Mouse (Mus musculus) midbrain, embryonic 12.5 days (tissue): ENCODE results near the gene Gm37240. TPM values are rescaled to one million over a fixed set of nuclear protein-coding genes. Genes with fewer than 3 reads are reported as not detected.

Source experiments
- ATAC-seq: fragments of 200-750 bp; cut with Nextera tagmentation; 2 replicates; pipeline ENCODE4 v1.8.0; 2017; ENCODE audit warnings: low read depth, moderate TSS enrichment, moderate library complexity; ENCODE audit not compliant: low FRiP score
- H3K27ac ChIP-seq: fragments of 300-500 bp; sonication (generic); replicated peaks from 2 replicates; pipeline ENCODE4 v1.5.1; 2016; ENCODE audit warnings: mild to moderate bottlenecking
- H3K27me3 ChIP-seq: fragments of 300-500 bp; sonication (generic); 2 replicates; pipeline ENCODE4 v1.6.1; 2016; ENCODE audit warnings: mild to moderate bottlenecking
- H3K36me3 ChIP-seq: fragments of 300-500 bp; sonication (generic); 2 replicates; pipeline ENCODE4 v1.6.1; 2016
- H3K4me1 ChIP-seq: fragments of 300-500 bp; sonication (generic); 2 replicates; pipeline ENCODE4 v1.6.1; 2016
- H3K4me2 ChIP-seq: fragments of 300-500 bp; sonication (generic); replicated peaks from 2 replicates; pipeline ENCODE4 v1.6.1; 2016; ENCODE audit warnings: mild to moderate bottlenecking, moderate library complexity
- H3K4me3 ChIP-seq: fragments of 300-500 bp; sonication (generic); 2 replicates; pipeline ENCODE4 v1.5.1; 2016; ENCODE audit warnings: mild to moderate bottlenecking
- H3K9ac ChIP-seq: fragments of 300-500 bp; sonication (generic); replicated peaks from 2 replicates; pipeline ENCODE4 v1.6.1; 2016; ENCODE audit warnings: mild to moderate bottlenecking, moderate library complexity
- H3K9me3 ChIP-seq: fragments of 300-500 bp; sonication (generic); 2 replicates; pipeline ENCODE4 v1.6.1; 2016; ENCODE audit warnings: mild to moderate bottlenecking
- WGBS: fragments of 180-500 bp; shearing (Covaris S2); methylation state at CpG from one replicate; pipeline ENCODE4 v1.1.7; 2016; 5-methylcytosine and 5-hydroxymethylcytosine counted together
- polyA plus RNA-seq: library from polyadenylated mRNA; unstranded; fragments of >200 nt; fragmentation: Nextera tagmentation; extraction: Ambion mirVana; gene quantifications from 2 replicates; pipeline ENCODE4 v1.2.1, GENCODE M21; 2016

The Gm37240 gene
- polyA plus RNA-seq, 1 experiment from 2014 or later, result 0.96 TPM

GRCm38 (mm10) chr3:84971561-84971960 is 915.8 kb downstream of the Gm37240 start:
- ATAC-seq, result no peak
- Histone ChIP-seq H3K4me2 (no peak overlapping the region), H3K36me3 (peaks cover 50% of the 10 kb centered on the region), H3K4me1 (no peaks in the 10 kb centered on the region), H3K9ac (no peak overlapping the region), H3K4me3 (no peak overlapping the region), H3K27me3 (no peaks in the 10 kb centered on the region), H3K27ac (no peak overlapping the region), H3K9me3 (no peaks in the 10 kb centered on the region)
- WGBS, result 85% methylated on average over 5 of the region's 5 CpGs

DNA sequence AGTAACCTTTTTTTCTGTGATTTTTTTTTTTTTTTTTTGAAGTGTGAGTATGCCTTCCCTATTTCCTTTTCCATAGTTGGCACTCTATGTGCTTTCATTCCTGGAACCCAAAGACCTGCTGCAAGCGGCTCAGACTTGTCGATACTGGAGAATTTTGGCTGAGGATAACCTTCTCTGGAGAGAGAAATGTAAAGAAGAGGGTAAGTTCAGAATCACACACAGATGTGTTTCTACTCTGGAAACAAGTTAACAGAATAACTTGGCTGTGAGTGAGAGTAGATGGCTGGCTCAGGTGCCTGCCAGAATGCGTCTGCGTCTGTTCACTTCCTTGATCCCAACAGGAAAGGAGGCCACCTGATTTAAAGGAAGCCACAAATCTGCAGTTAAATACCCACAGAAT is 920.0 kb downstream of the Gm37240 start:
- Histone ChIP-seq H3K27ac (no peak overlapping the region), H3K4me1 (no peaks in the 10 kb centered on the region), H3K9ac (no peak overlapping the region), H3K4me2 (no peak overlapping the region), H3K27me3 (no peaks in the 10 kb centered on the region), H3K36me3 (peaks cover 39% of the 10 kb centered on the region), H3K9me3 (no peaks in the 10 kb centered on the region), H3K4me3 (no peak overlapping the region)
- WGBS, result 96% methylated on average over 4 of the region's 4 CpGs
- no peak for ATAC-seq

DNA sequence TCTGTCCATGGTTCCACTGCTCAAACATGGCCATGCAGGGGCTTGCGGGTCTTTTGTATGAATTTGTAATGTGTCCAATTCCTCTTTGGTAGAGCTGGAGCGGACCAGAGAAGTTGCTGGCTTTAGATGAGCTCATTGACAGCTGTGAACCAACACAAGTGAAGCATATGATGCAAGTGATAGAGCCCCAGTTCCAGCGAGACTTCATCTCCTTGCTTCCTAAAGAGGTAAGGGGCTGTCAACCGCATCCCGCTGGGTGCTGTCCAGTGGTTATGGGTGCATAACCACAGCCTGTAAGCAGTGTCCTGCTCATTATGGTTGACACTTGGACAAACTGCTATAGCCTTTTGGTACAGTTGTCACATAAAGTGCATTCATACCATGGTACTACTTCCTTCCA is 922.2 kb downstream of the Gm37240 start:
- no peak overlapping the region for H3K4me3 ChIP-seq
- H3K27ac ChIP-seq, result no peak overlapping the region
- H3K4me1 ChIP-seq, result no peaks in the 10 kb centered on the region
- no peak overlapping the region for H3K4me2 ChIP-seq
- ATAC-seq, result no peak
- H3K36me3 ChIP-seq, result peaks cover 32% of the 10 kb centered on the region
- H3K9me3 ChIP-seq, result no peaks in the 10 kb centered on the region
- H3K9ac ChIP-seq, result no peak overlapping the region
- WGBS, result 93% methylated on average over 5 of the region's 5 CpGs
- no peaks in the 10 kb centered on the region for H3K27me3 ChIP-seq

DNA sequence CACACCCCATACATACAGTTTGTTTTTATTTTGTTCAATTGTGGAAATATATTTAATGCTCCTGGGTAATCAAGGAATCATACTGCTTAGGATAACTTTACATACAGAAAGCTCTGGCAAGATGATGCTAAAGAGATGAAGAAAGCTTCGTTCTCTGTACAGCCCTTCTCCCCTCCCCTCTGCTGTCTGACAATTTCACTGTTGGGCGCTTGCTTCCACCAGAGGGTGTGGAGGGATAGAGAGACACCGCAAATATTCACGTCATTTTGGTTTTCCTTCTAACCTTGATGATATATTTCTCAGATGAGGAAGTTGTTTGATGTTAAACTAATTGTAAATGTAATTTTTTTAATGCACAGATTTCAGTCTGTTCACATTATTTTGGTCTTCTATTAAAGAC is 931.5 kb downstream of the Gm37240 start:
- no peak for ATAC-seq

GRCm38 (mm10) chr3:84955011-84955775 is 932.1 kb downstream of the Gm37240 start:
- Histone ChIP-seq H3K4me1 (peaks cover 10% of the 10 kb centered on the region; the same call in 1 of the 2 replicates), H3K4me3 (no peak overlapping the region), H3K27me3 (no peaks in the 10 kb centered on the region), H3K4me2 (no peak overlapping the region), H3K27ac (no peak overlapping the region), H3K9me3 (no peaks in the 10 kb centered on the region), H3K9ac (no peak overlapping the region), H3K36me3 (peaks cover 8% of the 10 kb centered on the region; the same call in 1 of the 2 replicates)
- 72% methylated on average over 8 of the region's 8 CpGs for WGBS
- ATAC-seq, result no peak

More for the DNA sequence above, 931.5 kb downstream of the Gm37240 start:
- Histone ChIP-seq H3K9ac (no peak overlapping the region), H3K27me3 (no peaks in the 10 kb centered on the region), H3K9me3 (no peaks in the 10 kb centered on the region), H3K27ac (no peak overlapping the region), H3K36me3 (peaks cover 9% of the 10 kb centered on the region), H3K4me2 (no peak overlapping the region), H3K4me1 (peaks cover 10% of the 10 kb centered on the region; the same call in 1 of the 2 replicates), H3K4me3 (no peak overlapping the region)
- WGBS, result 51% methylated on average over 4 of the region's 4 CpGs

- 66% methylated on average over 7 of the region's 7 CpGs for WGBS
- peak overlapping the region; percentile 67 for H3K9ac ChIP-seq
- no peaks in the 10 kb centered on the region for H3K9me3 ChIP-seq
- no peak for ATAC-seq
- H3K4me2 ChIP-seq, result peak overlapping the region; percentile 65
- no peaks in the 10 kb centered on the region for H3K27me3 ChIP-seq
- peak overlapping the region; percentile 90 for H3K27ac ChIP-seq
- H3K4me1 ChIP-seq, result peaks cover 10% of the 10 kb centered on the region; the same call in 1 of the 2 replicates
- H3K36me3 ChIP-seq, result no peaks in the 10 kb centered on the region
- H3K4me3 ChIP-seq, result peak overlapping the region; percentile 55
Measured at GRCm38 (mm10) chr3:84952585-84953187, 934.6 kb downstream of the Gm37240 start.

DNA sequence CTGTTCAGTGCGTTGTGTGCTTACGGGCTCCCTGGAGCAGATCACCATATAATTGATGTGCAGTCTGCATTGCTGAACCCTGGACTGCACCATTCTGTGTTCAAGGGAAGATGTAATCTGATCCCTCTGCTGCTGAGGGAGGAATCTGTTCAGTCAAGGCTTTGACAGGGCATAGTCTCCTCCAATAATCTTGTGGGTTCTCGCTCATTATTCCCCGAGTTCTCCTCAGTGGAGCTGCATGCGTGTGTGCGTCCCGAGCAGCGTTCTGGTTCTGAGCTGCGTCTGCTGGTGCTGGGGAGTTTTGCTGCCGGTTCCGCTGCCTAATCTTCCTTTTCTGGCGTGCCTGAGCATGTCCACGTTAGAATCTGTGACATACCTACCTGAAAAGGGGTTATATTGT is 935.2 kb downstream of the Gm37240 start:
- H3K4me3 ChIP-seq, result peak overlapping the region; percentile 55
- no peaks in the 10 kb centered on the region for H3K9me3 ChIP-seq
- H3K4me2 ChIP-seq, result peak overlapping the region; percentile 65
- H3K36me3 ChIP-seq, result no peaks in the 10 kb centered on the region
- peak; percentile 97 for ATAC-seq
- no peaks in the 10 kb centered on the region for H3K27me3 ChIP-seq
- H3K27ac ChIP-seq, result peak overlapping the region; percentile 90
- H3K4me1 ChIP-seq, result peaks cover 10% of the 10 kb centered on the region; the same call in 1 of the 2 replicates
- peak overlapping the region; percentile 67 for H3K9ac ChIP-seq
- 4% methylated on average over 13 of the region's 13 CpGs for WGBS

DNA sequence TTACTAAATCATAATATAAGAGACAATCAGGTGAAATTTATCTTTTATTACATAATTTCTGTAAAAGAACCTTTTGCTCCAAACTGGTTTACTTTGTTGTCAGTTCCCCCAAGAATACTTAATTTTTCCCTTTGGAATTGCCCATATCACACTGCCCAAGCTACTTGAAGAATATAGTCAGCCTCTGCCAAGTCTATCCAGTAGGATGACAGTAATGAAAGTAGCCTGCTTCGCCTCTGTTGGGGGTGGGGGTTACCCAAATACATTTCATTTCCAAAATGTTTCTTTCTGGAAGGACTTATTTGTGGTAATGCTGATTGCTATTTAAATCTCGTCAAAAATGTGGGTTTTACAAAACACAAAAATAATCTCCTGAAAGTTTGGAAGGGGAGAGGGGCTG is 935.6 kb downstream of the Gm37240 start:
- no peaks in the 10 kb centered on the region for H3K27me3 ChIP-seq
- H3K4me1 ChIP-seq, result peaks cover 10% of the 10 kb centered on the region; the same call in 1 of the 2 replicates
- H3K36me3 ChIP-seq, result no peaks in the 10 kb centered on the region
- no peaks in the 10 kb centered on the region for H3K9me3 ChIP-seq
- H3K4me3 ChIP-seq, result peak overlapping the region; percentile 55
- peak overlapping the region; percentile 65 for H3K4me2 ChIP-seq
- H3K9ac ChIP-seq, result peak overlapping the region; percentile 67; the same call in 1 of the 2 replicates
- WGBS, result 37% methylated on average over 2 of the region's 2 CpGs
- H3K27ac ChIP-seq, result peak overlapping the region; percentile 90
- peak; percentile 61 for ATAC-seq

DNA sequence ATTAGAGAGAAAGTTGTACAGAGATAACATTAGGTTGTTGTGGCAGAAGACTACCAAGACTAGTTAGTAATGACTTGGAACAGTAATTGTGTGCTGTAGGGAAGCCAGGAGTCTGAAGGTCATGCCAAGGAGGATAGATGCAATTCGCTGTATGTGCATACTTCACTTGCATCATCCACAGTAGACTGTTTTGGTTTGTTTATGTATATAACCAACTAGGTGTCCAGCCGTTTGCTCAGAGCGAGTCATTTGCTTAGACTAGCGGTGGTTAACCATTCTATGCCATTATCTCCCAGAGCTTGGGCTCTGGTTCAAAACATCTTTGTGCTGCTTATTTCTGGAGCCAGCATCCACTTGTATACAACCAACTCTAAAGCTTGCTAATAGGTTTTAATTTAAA is 937.9 kb downstream of the Gm37240 start:
- no peak overlapping the region for H3K9ac ChIP-seq
- H3K4me1 ChIP-seq, result peaks cover 6% of the 10 kb centered on the region; the same call in 1 of the 2 replicates
- no peak overlapping the region for H3K27ac ChIP-seq
- H3K4me3 ChIP-seq, result no peak overlapping the region
- no peak overlapping the region for H3K4me2 ChIP-seq
- no peaks in the 10 kb centered on the region for H3K36me3 ChIP-seq
- H3K27me3 ChIP-seq, result no peaks in the 10 kb centered on the region
- H3K9me3 ChIP-seq, result no peaks in the 10 kb centered on the region
- ATAC-seq, result no peak
- WGBS, result 91% methylated on average over 4 of the region's 4 CpGs

- no peaks in the 10 kb centered on the region for H3K9me3 ChIP-seq
Measured at GRCm38 (mm10) chr3:84946381-84946780, 940.9 kb downstream of the Gm37240 start.

GRCm38 (mm10) chr3:84944933-84945332 is 942.4 kb downstream of the Gm37240 start:
- no peak for ATAC-seq
- 94% methylated on average over 3 of the region's 3 CpGs for WGBS
- no peaks in the 10 kb centered on the region for H3K27me3 ChIP-seq
- H3K9ac ChIP-seq, result no peak overlapping the region
- no peaks in the 10 kb centered on the region for H3K9me3 ChIP-seq
- H3K4me3 ChIP-seq, result no peak overlapping the region
- no peak overlapping the region for H3K4me2 ChIP-seq
- no peak overlapping the region for H3K27ac ChIP-seq
- no peaks in the 10 kb centered on the region for H3K36me3 ChIP-seq
- H3K4me1 ChIP-seq, result no peaks in the 10 kb centered on the region

More at GRCm38 (mm10) chr3:84946381-84946780, 940.9 kb downstream of the Gm37240 start:
- no peak for ATAC-seq
- no peaks in the 10 kb centered on the region for H3K36me3 ChIP-seq
- WGBS, result 91% methylated on average over 1 of the region's 1 CpGs
- no peak overlapping the region for H3K27ac ChIP-seq
- H3K4me1 ChIP-seq, result no peaks in the 10 kb centered on the region; the same call in 1 of the 2 replicates
- no peak overlapping the region for H3K4me3 ChIP-seq
- H3K9ac ChIP-seq, result no peak overlapping the region
- no peaks in the 10 kb centered on the region for H3K27me3 ChIP-seq
- no peak overlapping the region for H3K4me2 ChIP-seq
